Mouse (Mus musculus) heart, embryonic 11.5 days (tissue): ENCODE data around the gene Plpp3. TPM values are rescaled to one million over a fixed set of nuclear protein-coding genes. Genes with fewer than 3 reads are reported as not detected.

Experiments
- ATAC-seq: fragments of 200-750 bp; cut with Nextera tagmentation; replicated peaks from 2 replicates; pipeline ENCODE4 v1.8.0; 2017; ENCODE audit warnings: moderate library complexity; ENCODE audit not compliant: insufficient number of reproducible peaks, low FRiP score, low TSS enrichment
- H3K27ac ChIP-seq: fragments of 300-500 bp; sonication (generic); 2 replicates; pipeline ENCODE4 v1.5.1; 2014; ENCODE audit warnings: mild to moderate bottlenecking, low read depth, low read length
- H3K27me3 ChIP-seq: fragments of 300-500 bp; sonication (generic); 2 replicates; pipeline ENCODE4 v1.6.1; 2014; ENCODE audit warnings: mild to moderate bottlenecking, low read length, mixed read lengths; ENCODE audit not compliant: control insufficient read depth, insufficient read depth
- H3K36me3 ChIP-seq: fragments of 300-500 bp; sonication (generic); 2 replicates; pipeline ENCODE4 v1.6.1; 2014; ENCODE audit warnings: mild to moderate bottlenecking, low read length, moderate library complexity, mixed read lengths; ENCODE audit not compliant: control insufficient read depth, insufficient read depth
- H3K4me1 ChIP-seq: fragments of 300-500 bp; sonication (generic); 2 replicates; pipeline ENCODE4 v1.6.1; 2014; ENCODE audit warnings: low read length; ENCODE audit not compliant: control insufficient read depth, insufficient read depth
- H3K4me2 ChIP-seq: fragments of 300-500 bp; sonication (generic); 2 replicates; pipeline ENCODE4 v1.6.1; 2014; ENCODE audit warnings: mild to moderate bottlenecking, moderate library complexity
- H3K4me3 ChIP-seq: fragments of 300-500 bp; sonication (generic); 2 replicates; pipeline ENCODE4 v1.5.1; 2014; ENCODE audit warnings: low read depth, low read length
- H3K9ac ChIP-seq: fragments of 300-500 bp; sonication (generic); 2 replicates; pipeline ENCODE4 v1.6.1; 2014; ENCODE audit warnings: mild to moderate bottlenecking, low read depth, low read length, moderate library complexity
- H3K9me3 ChIP-seq: fragments of 300-500 bp; sonication (generic); replicated peaks from 2 replicates; pipeline ENCODE4 v1.6.1; 2016; ENCODE audit warnings: low read length; ENCODE audit not compliant: control insufficient read depth
- WGBS: fragments of 180-500 bp; shearing (Covaris S2); extraction: QIAGEN DNeasy Blood & Tissue Kit; methylation state at CpG from one replicate; pipeline ENCODE4 v1.1.7; 2014; ENCODE audit not compliant: insufficient replicate concordance; 5-methylcytosine and 5-hydroxymethylcytosine counted together
- polyA plus RNA-seq: library from polyadenylated mRNA; unstranded; fragments of >200 nt; fragmentation: Nextera tagmentation; extraction: Ambion mirVana; gene quantifications from 2 replicates; pipeline ENCODE4 v1.2.1, GENCODE M21; 2014

Plpp3 gene
- polyA plus RNA-seq, 1 experiment from 2014 or later: 23.8 TPM

GRCm38 (mm10) chr4:105221256-105221840 is 64.2 kb downstream of the Plpp3 start:
- no peaks in the 10 kb centered on the region for H3K27me3 ChIP-seq
- WGBS: 71% methylated on average over 11 of the region's 11 CpGs
- H3K9ac ChIP-seq: 0 out of 2 replicates have a peak overlapping the region, but pooled peaks have one; percentile 22
- H3K27ac ChIP-seq: no peak overlapping the region
- no peak overlapping the region for H3K4me2 ChIP-seq
- peaks cover 11% of the 10 kb centered on the region for H3K4me1 ChIP-seq
- peaks cover 8% of the 10 kb centered on the region; the same call in 1 of the 2 replicates for H3K36me3 ChIP-seq
- no peaks in the 10 kb centered on the region for H3K9me3 ChIP-seq
- ATAC-seq: no peak
- no peak overlapping the region for H3K4me3 ChIP-seq

DNA sequence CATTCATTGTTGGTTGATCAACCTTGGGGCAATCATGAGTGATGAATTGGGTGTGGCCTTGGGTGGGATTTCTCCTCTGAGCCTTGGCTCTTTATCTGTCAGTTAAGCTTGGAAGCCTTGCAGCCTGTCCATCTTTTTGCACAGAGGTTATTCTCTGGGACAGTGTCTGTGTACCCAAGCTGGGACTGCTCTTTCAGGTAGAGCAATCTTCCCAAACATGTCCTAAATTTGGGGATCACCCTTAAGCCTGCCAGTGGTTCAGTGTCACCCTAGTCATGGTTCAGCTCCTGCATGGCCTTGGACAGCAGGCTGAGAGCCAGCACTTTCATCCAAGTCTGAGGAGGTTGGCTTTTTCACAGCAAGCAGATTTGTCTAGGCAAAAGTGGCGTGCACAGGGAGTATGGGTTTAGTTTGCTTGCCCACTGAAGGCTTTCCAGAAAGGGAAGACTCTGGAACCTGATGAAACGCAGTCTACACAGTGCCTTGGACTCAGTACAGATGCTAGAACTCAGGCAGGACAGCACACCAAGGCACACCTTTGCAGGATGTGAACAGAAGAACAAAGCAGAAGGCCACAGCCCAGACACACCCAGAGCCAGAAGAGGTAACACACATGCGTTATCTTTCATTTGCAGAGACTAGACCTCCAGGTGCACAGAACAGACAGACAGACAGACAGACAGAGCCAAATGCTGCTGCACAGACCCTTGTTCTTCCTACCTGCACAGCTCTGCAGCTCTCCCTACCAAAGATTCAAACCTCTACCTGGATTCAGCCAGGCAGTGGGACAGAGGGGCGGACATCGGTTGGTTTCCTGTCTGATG is 66.2 kb downstream of the Plpp3 start:
- no peak overlapping the region for H3K27ac ChIP-seq
- H3K36me3 ChIP-seq: peaks cover 8% of the 10 kb centered on the region; the same call in 1 of the 2 replicates
- H3K4me2 ChIP-seq: no peak overlapping the region
- peaks cover 11% of the 10 kb centered on the region for H3K4me1 ChIP-seq
- H3K9ac ChIP-seq: no peak overlapping the region
- H3K27me3 ChIP-seq: no peaks in the 10 kb centered on the region
- ATAC-seq: no peak
- H3K9me3 ChIP-seq: no peaks in the 10 kb centered on the region
- WGBS: 77% methylated on average over 5 of the region's 5 CpGs
- H3K4me3 ChIP-seq: no peak overlapping the region

- Histone ChIP-seq H3K9me3 (no peaks in the 10 kb centered on the region), H3K4me3 (no peak overlapping the region), H3K36me3 (peaks cover 8% of the 10 kb centered on the region; the same call in 1 of the 2 replicates), H3K4me1 (peaks cover 11% of the 10 kb centered on the region), H3K27ac (no peak overlapping the region), H3K27me3 (no peaks in the 10 kb centered on the region), H3K4me2 (no peak overlapping the region), H3K9ac (0 out of 2 replicates have a peak overlapping the region, but pooled peaks have one; percentile 46)
- ATAC-seq: no peak; the same call in 1 of the 2 replicates
- WGBS: 18% methylated on average over 4 of the region's 4 CpGs
Measured at GRCm38 (mm10) chr4:105223925-105224300, 66.8 kb downstream of the Plpp3 start.

DNA sequence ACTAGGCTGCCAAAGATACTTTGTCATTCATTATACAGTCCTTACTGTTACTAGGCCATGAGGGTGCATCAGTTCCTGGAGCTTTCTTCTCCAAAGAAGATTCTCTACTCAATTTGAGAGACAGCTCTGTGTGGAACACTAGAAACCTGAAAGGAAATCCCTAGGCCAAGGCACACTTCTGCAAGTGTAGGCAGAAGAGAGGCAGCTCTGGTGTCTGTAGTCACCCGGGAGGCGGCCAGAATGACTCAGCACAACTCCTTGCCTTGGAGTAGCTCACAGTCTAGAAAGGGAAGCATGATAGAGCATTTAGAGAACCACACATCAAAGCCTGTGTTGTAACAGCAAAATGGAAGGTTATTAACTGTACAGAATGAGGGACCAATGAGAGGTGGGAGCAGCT is 68.4 kb downstream of the Plpp3 start:
- no peaks in the 10 kb centered on the region; the same call in 1 of the 2 replicates for H3K36me3 ChIP-seq

GRCm38 (mm10) chr4:105226351-105226750 is 69.2 kb downstream of the Plpp3 start:
- Histone ChIP-seq H3K9me3 (no peaks in the 10 kb centered on the region), H3K4me1 (peaks cover 11% of the 10 kb centered on the region), H3K4me2 (no peak overlapping the region), H3K27me3 (no peaks in the 10 kb centered on the region), H3K27ac (no peak overlapping the region), H3K9ac (no peak overlapping the region), H3K4me3 (no peak overlapping the region), H3K36me3 (peaks cover 7% of the 10 kb centered on the region)
- 68% methylated on average over 6 of the region's 6 CpGs for WGBS
- no peak for ATAC-seq

More for the DNA sequence above, 68.4 kb downstream of the Plpp3 start:
- Histone ChIP-seq H3K4me3 (no peak overlapping the region), H3K27me3 (no peaks in the 10 kb centered on the region), H3K27ac (no peak overlapping the region), H3K9me3 (no peaks in the 10 kb centered on the region), H3K9ac (no peak overlapping the region), H3K4me1 (peaks cover 11% of the 10 kb centered on the region), H3K4me2 (no peak overlapping the region)
- no peak for ATAC-seq
- WGBS: 58% methylated on average over 2 of the region's 2 CpGs

DNA sequence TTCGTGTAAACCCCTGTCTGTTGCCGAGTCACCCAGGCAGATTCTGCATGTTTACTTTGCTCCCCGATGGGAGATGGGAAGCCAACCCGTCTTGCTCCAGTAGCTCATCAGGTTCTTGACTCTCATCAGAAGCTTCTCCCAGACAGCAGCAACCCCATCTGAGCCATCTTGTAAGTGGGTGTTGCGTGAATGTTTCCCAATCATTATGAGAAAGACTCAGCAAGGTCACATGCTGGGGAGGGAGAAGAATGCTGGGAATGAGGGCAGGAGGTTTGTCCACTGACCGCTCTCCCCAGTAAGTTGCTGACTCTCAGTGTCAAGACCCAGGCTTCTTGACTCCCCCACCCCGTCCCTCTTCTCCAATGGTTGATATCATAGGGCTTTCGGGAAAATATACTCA is 73.0 kb downstream of the Plpp3 start:
- Histone ChIP-seq H3K27me3 (no peaks in the 10 kb centered on the region), H3K4me2 (no peak overlapping the region), H3K4me1 (no peaks in the 10 kb centered on the region), H3K36me3 (peaks cover 7% of the 10 kb centered on the region), H3K9ac (no peak overlapping the region), H3K4me3 (no peak overlapping the region), H3K27ac (no peak overlapping the region), H3K9me3 (no peaks in the 10 kb centered on the region)
- WGBS: 75% methylated on average over 8 of the region's 8 CpGs
- no peak for ATAC-seq

- Histone ChIP-seq H3K4me3 (no peak overlapping the region), H3K4me2 (no peak overlapping the region), H3K9ac (no peak overlapping the region), H3K9me3 (no peaks in the 10 kb centered on the region), H3K4me1 (no peaks in the 10 kb centered on the region; the same call in 1 of the 2 replicates), H3K36me3 (no peaks in the 10 kb centered on the region), H3K27ac (no peak overlapping the region), H3K27me3 (peaks cover 9% of the 10 kb centered on the region)
- ATAC-seq: no peak
- WGBS: 74% methylated on average over 7 of the region's 7 CpGs
Measured at GRCm38 (mm10) chr4:105240233-105240632, 83.1 kb downstream of the Plpp3 start.

DNA sequence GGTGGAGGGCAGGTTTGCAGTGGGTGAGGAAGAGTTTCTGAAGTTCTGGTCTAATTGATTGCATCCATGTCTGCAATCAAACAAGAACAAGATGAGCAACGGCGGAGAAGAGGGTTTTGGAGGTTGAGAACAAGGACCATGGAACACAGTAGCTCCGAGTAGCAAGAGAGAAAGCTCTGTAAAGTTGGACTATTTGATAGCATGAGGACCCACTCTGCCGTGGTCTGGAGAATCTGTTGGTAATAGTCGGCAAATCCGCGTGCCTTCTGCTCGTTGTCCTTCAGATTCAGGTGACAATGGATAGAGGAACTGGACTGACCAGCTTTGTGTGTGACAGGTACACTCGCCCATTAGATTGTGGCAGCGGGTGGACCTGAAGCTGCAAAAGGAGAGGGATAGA is 87.8 kb downstream of the Plpp3 start:
- Histone ChIP-seq H3K27ac (no peak overlapping the region), H3K9me3 (no peaks in the 10 kb centered on the region), H3K9ac (peak overlapping the region; percentile 54; the same call in 1 of the 2 replicates), H3K27me3 (peaks cover 17% of the 10 kb centered on the region), H3K4me3 (no peak overlapping the region; the same call in 1 of the 2 replicates), H3K4me2 (peak overlapping the region; percentile 65), H3K4me1 (peaks cover 4% of the 10 kb centered on the region; the same call in 1 of the 2 replicates), H3K36me3 (no peaks in the 10 kb centered on the region)
- 67% methylated on average over 10 of the region's 10 CpGs for WGBS
- ATAC-seq: no peak
